Mouse (Mus musculus) limb, embryonic 10.5 days (tissue): ENCODE results near the gene Mrpl28. TPM values are rescaled to one million over a fixed set of nuclear protein-coding genes. Genes with fewer than 3 reads are reported as not detected.

Source experiments
- DNase-seq: peaks from one replicate; pipeline ENCODE4 v3.0.0-alpha.2; 2017; ENCODE audit warnings: low spot score
- H3K27ac ChIP-seq: fragments of 300-500 bp; sonication (generic); 2 replicates; pipeline ENCODE4 v1.5.1; 2016; ENCODE audit warnings: mild to moderate bottlenecking
- H3K27me3 ChIP-seq: fragments of 300-500 bp; sonication (generic); 2 replicates; pipeline ENCODE4 v1.6.1; 2016; ENCODE audit warnings: low read depth, mild to moderate bottlenecking; ENCODE audit not compliant: poor library complexity, severe bottlenecking
- H3K36me3 ChIP-seq: fragments of 300-500 bp; sonication (generic); 2 replicates; pipeline ENCODE4 v1.6.1; 2016; ENCODE audit warnings: mild to moderate bottlenecking, moderate library complexity
- H3K4me1 ChIP-seq: fragments of 300-500 bp; sonication (generic); 2 replicates; pipeline ENCODE4 v1.6.1; 2016
- H3K4me3 ChIP-seq: fragments of 300-500 bp; sonication (generic); 2 replicates; pipeline ENCODE4 v1.5.1; 2016; ENCODE audit warnings: mild to moderate bottlenecking, moderate library complexity
- H3K9me3 ChIP-seq: fragments of 300-500 bp; sonication (generic); replicated peaks from 2 replicates; pipeline ENCODE4 v1.6.1; 2016; ENCODE audit warnings: mild to moderate bottlenecking
- WGBS: fragments of 180-500 bp; shearing (Covaris S2); methylation state at CpG from one replicate; pipeline ENCODE4 v1.1.7; 2016; 5-methylcytosine and 5-hydroxymethylcytosine counted together
- polyA plus RNA-seq: library from polyadenylated mRNA; unstranded; fragments of >200 nt; fragmentation: Nextera tagmentation; extraction: Ambion mirVana; gene quantifications from 2 replicates; pipeline ENCODE4 v1.2.1, GENCODE M21; 2016

Mrpl28 gene
- polyA plus RNA-seq, 1 experiment from 2014 or later: 302 TPM

GRCm38 (mm10) chr17:26122431-26123140, 714 bp upstream of the Mrpl28 start:
- H3K4me1 ChIP-seq: peaks cover 29% of the 10 kb centered on the region
- H3K27me3 ChIP-seq: peaks cover 20% of the 10 kb centered on the region
- peak overlapping the region; percentile 95; the same call in 1 of the 2 replicates for H3K4me3 ChIP-seq
- H3K9me3 ChIP-seq: no peaks in the 10 kb centered on the region
- DNase-seq: no peak
- peaks cover 32% of the 10 kb centered on the region for H3K36me3 ChIP-seq
- WGBS: 69% methylated on average over 5 of the region's 5 CpGs
- no peak overlapping the region for H3K27ac ChIP-seq

- H3K36me3 ChIP-seq: peaks cover 52% of the 10 kb centered on the region
- 84% methylated on average over 7 of the region's 7 CpGs for WGBS
- H3K27me3 ChIP-seq: peaks cover under 1% of the 10 kb centered on the region
- H3K4me1 ChIP-seq: peaks cover 29% of the 10 kb centered on the region
- no peak overlapping the region for H3K27ac ChIP-seq
- DNase-seq: no peak
- peak overlapping the region; percentile 95 for H3K4me3 ChIP-seq
- no peaks in the 10 kb centered on the region for H3K9me3 ChIP-seq
These were observed 1.3 kb downstream of the Mrpl28 start for GRCm38 (mm10) chr17:26124560-26124959.

- WGBS: 93% methylated on average over 10 of the region's 10 CpGs
- Histone ChIP-seq H3K4me1 (peaks cover 23% of the 10 kb centered on the region), H3K36me3 (peaks cover 58% of the 10 kb centered on the region), H3K4me3 (no peak overlapping the region), H3K9me3 (no peaks in the 10 kb centered on the region), H3K27ac (no peak overlapping the region), H3K27me3 (no peaks in the 10 kb centered on the region; the same call in 1 of the 2 replicates)
- DNase-seq: no peak
These were observed 1.9 kb downstream of the Mrpl28 start for GRCm38 (mm10) chr17:26125226-26125625.

GRCm38 (mm10) chr17:26131062-26131732, 7.9 kb downstream of the Mrpl28 start:
- no peaks in the 10 kb centered on the region for H3K4me1 ChIP-seq
- no peak for DNase-seq
- no peaks in the 10 kb centered on the region for H3K27me3 ChIP-seq
- no peaks in the 10 kb centered on the region for H3K9me3 ChIP-seq
- 90% methylated on average over 18 of the region's 18 CpGs for WGBS
- H3K4me3 ChIP-seq: no peak overlapping the region
- peaks cover 71% of the 10 kb centered on the region for H3K36me3 ChIP-seq
- no peak overlapping the region for H3K27ac ChIP-seq

GRCm38 (mm10) chr17:26131856-26132853, 8.9 kb downstream of the Mrpl28 start:
- Histone ChIP-seq H3K27ac (no peak overlapping the region), H3K36me3 (peaks cover 61% of the 10 kb centered on the region), H3K27me3 (no peaks in the 10 kb centered on the region), H3K9me3 (no peaks in the 10 kb centered on the region), H3K4me1 (no peaks in the 10 kb centered on the region), H3K4me3 (no peak overlapping the region)
- WGBS: 90% methylated on average over 18 of the region's 18 CpGs
- DNase-seq: no peak

GRCm38 (mm10) chr17:26137106-26137750, 13.9 kb downstream of the Mrpl28 start:
- Histone ChIP-seq H3K27me3 (no peaks in the 10 kb centered on the region), H3K27ac (peak overlapping the region; percentile 96; the same call in 1 of the 2 replicates), H3K4me1 (peaks cover 21% of the 10 kb centered on the region), H3K36me3 (peaks cover 24% of the 10 kb centered on the region), H3K9me3 (no peaks in the 10 kb centered on the region), H3K4me3 (no peak overlapping the region; the same call in 1 of the 2 replicates)
- DNase-seq: no peak
- WGBS: 92% methylated on average over 11 of the region's 11 CpGs

- H3K9me3 ChIP-seq: no peaks in the 10 kb centered on the region
- H3K36me3 ChIP-seq: peaks cover 24% of the 10 kb centered on the region
- peak overlapping the region; percentile 87 for H3K4me3 ChIP-seq
- no peaks in the 10 kb centered on the region for H3K27me3 ChIP-seq
- no peak for DNase-seq
- peak overlapping the region; percentile 96 for H3K27ac ChIP-seq
- 76% methylated on average over 2 of the region's 2 CpGs for WGBS
- H3K4me1 ChIP-seq: peaks cover 21% of the 10 kb centered on the region
These were observed 14.4 kb downstream of the Mrpl28 start for GRCm38 (mm10) chr17:26137751-26138130.

GRCm38 (mm10) chr17:26138239-26138836, 15.0 kb downstream of the Mrpl28 start, which contains the start of gene Axin1:
Gene Axin1 (plus strand): TSS chr17:26138688.
- Histone ChIP-seq H3K4me1 (peaks cover 21% of the 10 kb centered on the region), H3K27ac (peak within 1 kb of the TSS; percentile 96), H3K27me3 (no peaks in the 10 kb centered on the region), H3K9me3 (no peaks in the 10 kb centered on the region), H3K4me3 (peak within 1 kb of the TSS; percentile 87), H3K36me3 (peaks cover 27% of the 10 kb centered on the region)
- DNase-seq: peak; percentile 96
- under 1% methylated on average over 42 of the region's 42 CpGs for WGBS

- Histone ChIP-seq H3K27me3 (no peaks in the 10 kb centered on the region), H3K4me3 (peak overlapping the region; percentile 87), H3K4me1 (peaks cover 21% of the 10 kb centered on the region), H3K9me3 (no peaks in the 10 kb centered on the region), H3K36me3 (peaks cover 30% of the 10 kb centered on the region), H3K27ac (peak overlapping the region; percentile 96)
- WGBS: under 1% methylated on average over 49 of the region's 58 CpGs
- DNase-seq: peak; percentile 72
These were observed 15.6 kb downstream of the Mrpl28 start for GRCm38 (mm10) chr17:26138901-26139381.

- DNase-seq: no peak
- no peak overlapping the region for H3K27ac ChIP-seq
- H3K27me3 ChIP-seq: no peaks in the 10 kb centered on the region
- no peaks in the 10 kb centered on the region for H3K9me3 ChIP-seq
- H3K36me3 ChIP-seq: peaks cover 69% of the 10 kb centered on the region
- WGBS: 93% methylated on average over 4 of the region's 4 CpGs
- H3K4me1 ChIP-seq: peaks cover 17% of the 10 kb centered on the region
- no peak overlapping the region for H3K4me3 ChIP-seq
These were observed 19.5 kb downstream of the Mrpl28 start for GRCm38 (mm10) chr17:26142796-26143195.

- WGBS: 97% methylated on average over 5 of the region's 5 CpGs
- peaks cover 75% of the 10 kb centered on the region for H3K36me3 ChIP-seq
These were observed 20.1 kb downstream of the Mrpl28 start for GRCm38 (mm10) chr17:26143386-26143785.

GRCm38 (mm10) chr17:26149056-26149455, 25.8 kb downstream of the Mrpl28 start:
- no peaks in the 10 kb centered on the region for H3K9me3 ChIP-seq
- H3K27me3 ChIP-seq: no peaks in the 10 kb centered on the region
- H3K4me1 ChIP-seq: no peaks in the 10 kb centered on the region
- 74% methylated on average over 2 of the region's 2 CpGs for WGBS
- H3K27ac ChIP-seq: no peak overlapping the region
- H3K36me3 ChIP-seq: peaks cover 98% of the 10 kb centered on the region
- no peak for DNase-seq
- no peak overlapping the region for H3K4me3 ChIP-seq

More at GRCm38 (mm10) chr17:26143386-26143785, 20.1 kb downstream of the Mrpl28 start:
- Histone ChIP-seq H3K4me3 (no peak overlapping the region), H3K27me3 (no peaks in the 10 kb centered on the region), H3K9me3 (no peaks in the 10 kb centered on the region), H3K4me1 (peaks cover 14% of the 10 kb centered on the region), H3K27ac (no peak overlapping the region)
- DNase-seq: no peak
